Mouse (Mus musculus) hindbrain, embryonic 15.5 days (tissue): Measurements from ENCODE around the gene Edem1. TPM values are rescaled to one million over a fixed set of nuclear protein-coding genes. Genes with fewer than 3 reads are reported as not detected.

Source experiments
- ATAC-seq: fragments of 200-750 bp; cut with Nextera tagmentation; 2 replicates; pipeline ENCODE4 v1.8.0; 2017; ENCODE audit warnings: low read depth, moderate number of reproducible peaks, moderate TSS enrichment; ENCODE audit not compliant: low FRiP score
- H3K27ac ChIP-seq: fragments of 300-500 bp; sonication (generic); replicated peaks from 2 replicates; pipeline ENCODE4 v1.5.1; 2015; ENCODE audit warnings: mild to moderate bottlenecking, inconsistent platforms
- H3K27me3 ChIP-seq: fragments of 300-500 bp; sonication (generic); 2 replicates; pipeline ENCODE4 v1.6.1; 2015; ENCODE audit warnings: control low read depth, inconsistent platforms
- H3K36me3 ChIP-seq: fragments of 300-500 bp; sonication (generic); 2 replicates; pipeline ENCODE4 v1.6.1; 2015; ENCODE audit warnings: control low read depth, inconsistent platforms
- H3K4me1 ChIP-seq: fragments of 300-500 bp; sonication (generic); replicated peaks from 2 replicates; pipeline ENCODE4 v1.6.1; 2015; ENCODE audit warnings: control low read depth, inconsistent platforms
- H3K4me2 ChIP-seq: fragments of 300-500 bp; sonication (generic); 2 replicates; pipeline ENCODE4 v1.6.1; 2015; ENCODE audit warnings: moderate library complexity, mild to moderate bottlenecking, inconsistent platforms
- H3K4me3 ChIP-seq: fragments of 300-500 bp; sonication (generic); 2 replicates; pipeline ENCODE4 v1.5.1; 2015; ENCODE audit warnings: mild to moderate bottlenecking, inconsistent platforms
- H3K9ac ChIP-seq: fragments of 300-500 bp; sonication (generic); 2 replicates; pipeline ENCODE4 v1.6.1; 2015; ENCODE audit warnings: inconsistent platforms
- H3K9me3 ChIP-seq: fragments of 300-500 bp; sonication (generic); 2 replicates; pipeline ENCODE4 v1.6.1; 2016; ENCODE audit warnings: control low read depth, inconsistent platforms
- WGBS: fragments of 180-500 bp; shearing (Covaris S2); methylation state at CpG from one replicate; pipeline ENCODE4 v1.1.7; 2015; 5-methylcytosine and 5-hydroxymethylcytosine counted together
- polyA plus RNA-seq: library from polyadenylated mRNA; unstranded; fragments of >200 nt; fragmentation: Nextera tagmentation; extraction: Ambion mirVana; gene quantifications from 2 replicates; pipeline ENCODE4 v1.2.1, GENCODE M21; 2015

The Edem1 gene
- polyA plus RNA-seq, 1 experiment from 2014 or later: 5.8 TPM

DNA sequence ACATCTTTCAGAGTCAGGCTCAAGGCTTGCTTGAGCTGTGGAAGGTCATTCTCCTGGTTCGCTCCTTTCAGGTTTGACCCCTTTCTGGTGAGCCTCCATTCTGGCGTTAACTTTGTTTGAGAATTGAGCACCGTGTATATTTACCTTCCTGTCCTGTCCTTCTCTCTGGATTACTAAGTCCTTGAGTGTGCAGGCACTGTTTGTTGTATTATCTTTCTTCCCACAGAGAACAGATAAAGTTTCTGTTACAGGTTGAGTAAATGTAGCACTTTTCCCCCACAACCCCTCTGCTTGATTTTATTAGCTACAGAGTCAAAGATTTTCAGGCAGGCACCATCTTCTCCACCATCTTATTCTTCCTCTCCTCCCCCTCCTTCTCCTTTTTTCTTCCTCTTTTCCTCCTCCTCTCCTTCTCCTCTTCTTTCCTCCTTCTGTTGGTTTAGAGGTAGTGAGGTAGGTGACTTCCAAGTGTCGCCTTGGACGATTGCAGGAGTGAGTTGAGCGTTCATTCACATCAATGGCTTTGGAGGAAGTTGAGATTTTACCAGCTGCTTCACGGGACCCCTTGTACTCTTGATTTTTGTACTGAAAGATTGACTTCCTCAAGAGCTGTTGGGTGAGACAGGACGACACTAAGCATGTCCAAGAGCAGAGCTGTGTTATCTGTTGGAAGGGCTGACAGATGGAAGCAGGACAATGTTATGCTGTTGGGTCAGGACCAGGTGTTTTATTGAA, 5.7 kb downstream of the Edem1 start:
- H3K4me2 ChIP-seq: no peak overlapping the region
- H3K36me3 ChIP-seq: peaks cover 3% of the 10 kb centered on the region; the same call in 1 of the 2 replicates
- WGBS: 92% methylated on average over 8 of the region's 8 CpGs
- no peak overlapping the region for H3K9ac ChIP-seq
- H3K27ac ChIP-seq: no peak overlapping the region
- ATAC-seq: no peak
- no peaks in the 10 kb centered on the region for H3K9me3 ChIP-seq
- no peak overlapping the region for H3K4me3 ChIP-seq
- H3K27me3 ChIP-seq: no peaks in the 10 kb centered on the region
- peaks cover 11% of the 10 kb centered on the region for H3K4me1 ChIP-seq

DNA sequence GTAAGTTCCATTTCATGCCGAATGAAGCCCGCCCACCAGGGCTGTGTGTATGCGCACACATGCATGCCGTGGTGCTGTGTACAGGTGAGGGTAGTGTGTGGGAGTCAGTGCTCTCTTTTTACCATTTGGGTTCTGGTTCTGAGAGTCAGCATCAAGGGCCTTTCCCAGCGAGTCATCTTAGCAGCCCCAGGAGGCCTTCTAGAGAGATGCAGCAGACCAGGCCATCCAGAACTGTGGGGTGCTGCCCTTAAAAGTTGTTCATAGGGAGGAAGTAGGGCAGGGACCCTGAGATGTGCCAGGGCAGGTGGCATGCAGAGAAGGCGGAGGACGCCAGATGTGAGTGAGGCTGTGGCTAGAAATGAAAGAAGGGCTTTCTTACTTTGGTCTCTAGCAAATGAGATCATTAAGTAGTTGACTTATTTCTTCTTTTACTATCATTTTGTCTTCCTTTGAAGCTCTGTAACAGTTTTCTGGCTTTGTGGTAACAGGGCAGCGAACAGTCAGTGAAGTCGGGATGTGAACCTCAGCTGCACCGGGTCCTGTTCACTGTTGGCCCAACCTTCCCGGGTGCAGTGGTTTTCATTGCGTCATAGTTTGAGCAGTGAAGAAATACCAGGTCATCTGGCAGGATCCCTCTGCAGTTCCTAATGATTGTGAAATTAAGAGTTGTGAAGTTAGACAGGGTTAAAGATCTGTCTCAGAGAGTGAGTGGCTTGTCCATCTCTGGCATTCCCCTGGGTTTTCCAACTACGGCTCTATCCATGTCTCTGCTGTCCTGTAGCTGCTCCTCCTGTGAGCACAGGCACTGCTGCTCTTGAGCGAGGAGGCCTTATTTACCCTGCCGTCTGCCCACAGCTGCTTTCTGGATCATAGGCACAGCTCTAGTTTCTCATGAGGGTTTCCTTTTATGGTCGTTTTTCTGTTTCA, 7.6 kb downstream of the Edem1 start:
- WGBS: 84% methylated on average over 16 of the region's 16 CpGs
- no peak for ATAC-seq
- Histone ChIP-seq H3K4me2 (no peak overlapping the region), H3K27me3 (no peaks in the 10 kb centered on the region), H3K27ac (no peak overlapping the region), H3K9ac (no peak overlapping the region), H3K9me3 (no peaks in the 10 kb centered on the region), H3K4me1 (no peaks in the 10 kb centered on the region), H3K4me3 (no peak overlapping the region), H3K36me3 (peaks cover 8% of the 10 kb centered on the region; the same call in 1 of the 2 replicates)

DNA sequence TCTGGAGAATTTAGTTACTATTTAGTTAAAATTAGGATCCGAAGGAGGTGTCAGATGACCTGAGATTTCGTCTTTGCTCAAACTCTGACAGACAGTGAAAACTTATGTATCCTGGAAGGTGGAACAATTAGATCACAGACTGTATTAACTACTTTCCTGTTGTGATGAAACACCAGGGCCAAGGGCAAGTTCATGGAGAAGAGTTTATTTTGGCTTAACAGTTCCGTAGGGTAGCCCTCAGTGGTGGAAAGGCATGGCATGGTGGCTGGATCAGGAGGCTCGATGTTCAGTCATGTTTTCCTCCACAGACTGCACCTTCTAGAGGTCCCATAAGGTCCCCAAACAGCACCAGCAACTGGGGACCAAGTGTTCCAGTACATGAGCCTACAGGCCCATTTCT, 8.6 kb downstream of the Edem1 start:
- peaks cover 8% of the 10 kb centered on the region; the same call in 1 of the 2 replicates for H3K36me3 ChIP-seq
- no peak for ATAC-seq
- 97% methylated on average over 4 of the region's 4 CpGs for WGBS
- no peaks in the 10 kb centered on the region for H3K4me1 ChIP-seq
- H3K27me3 ChIP-seq: no peaks in the 10 kb centered on the region
- H3K4me3 ChIP-seq: no peak overlapping the region
- no peaks in the 10 kb centered on the region for H3K9me3 ChIP-seq
- H3K27ac ChIP-seq: no peak overlapping the region
- H3K9ac ChIP-seq: no peak overlapping the region
- H3K4me2 ChIP-seq: no peak overlapping the region

- no peaks in the 10 kb centered on the region for H3K9me3 ChIP-seq
- no peak overlapping the region for H3K4me3 ChIP-seq
- H3K27ac ChIP-seq: no peak overlapping the region
- H3K4me2 ChIP-seq: no peak overlapping the region
- H3K27me3 ChIP-seq: no peaks in the 10 kb centered on the region
- 93% methylated on average over 4 of the region's 4 CpGs for WGBS
- no peaks in the 10 kb centered on the region for H3K4me1 ChIP-seq
- peaks cover 8% of the 10 kb centered on the region; the same call in 1 of the 2 replicates for H3K36me3 ChIP-seq
- no peak overlapping the region for H3K9ac ChIP-seq
- no peak for ATAC-seq
Measured at GRCm38 (mm10) chr6:108837958-108838357, 9.5 kb downstream of the Edem1 start.

DNA sequence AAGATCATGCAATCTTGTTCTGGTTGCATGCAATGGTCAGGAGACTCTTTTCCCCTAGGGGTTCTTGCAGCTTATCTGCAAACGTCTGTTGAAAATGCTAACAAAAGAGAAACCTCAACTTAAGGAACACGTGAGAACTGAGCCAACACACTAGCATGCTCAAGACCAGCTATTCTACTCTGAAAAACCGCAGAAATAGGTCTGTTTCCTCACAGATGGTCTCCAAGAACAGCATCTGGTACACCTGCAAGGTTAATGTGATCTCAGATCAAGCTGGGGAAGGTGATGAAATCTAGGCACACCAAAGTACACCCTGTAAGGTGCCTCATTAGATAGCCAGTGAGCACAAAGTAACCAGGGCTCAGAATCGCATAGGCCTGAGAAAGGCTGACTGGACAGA, 11.0 kb downstream of the Edem1 start:
- Histone ChIP-seq H3K27me3 (no peaks in the 10 kb centered on the region), H3K27ac (no peak overlapping the region)

GRCm38 (mm10) chr6:108840861-108841640, 12.6 kb downstream of the Edem1 start:
- H3K27ac ChIP-seq: no peak overlapping the region
- WGBS: 94% methylated on average over 8 of the region's 8 CpGs

More for the DNA sequence above, 11.0 kb downstream of the Edem1 start:
- no peak for ATAC-seq
- Histone ChIP-seq H3K9ac (no peak overlapping the region), H3K4me3 (no peak overlapping the region), H3K9me3 (no peaks in the 10 kb centered on the region), H3K36me3 (peaks cover 11% of the 10 kb centered on the region; the same call in 1 of the 2 replicates), H3K4me2 (no peak overlapping the region), H3K4me1 (no peaks in the 10 kb centered on the region)
- 90% methylated on average over 4 of the region's 4 CpGs for WGBS

GRCm38 (mm10) chr6:108843664-108844063, 15.2 kb downstream of the Edem1 start:
- Histone ChIP-seq H3K9ac (no peak overlapping the region), H3K9me3 (no peaks in the 10 kb centered on the region), H3K4me3 (no peak overlapping the region), H3K27me3 (no peaks in the 10 kb centered on the region), H3K36me3 (0 out of 2 replicates have a peak, but pooled peaks cover 7% of the 10 kb centered on the region), H3K4me1 (no peaks in the 10 kb centered on the region), H3K27ac (no peak overlapping the region), H3K4me2 (no peak overlapping the region)
- 53% methylated on average over 1 of the region's 1 CpGs for WGBS
- ATAC-seq: no peak

More at GRCm38 (mm10) chr6:108840861-108841640, 12.6 kb downstream of the Edem1 start:
- H3K36me3 ChIP-seq: peaks cover 11% of the 10 kb centered on the region; the same call in 1 of the 2 replicates
- no peak overlapping the region for H3K9ac ChIP-seq
- ATAC-seq: no peak
- H3K9me3 ChIP-seq: no peaks in the 10 kb centered on the region
- H3K4me3 ChIP-seq: no peak overlapping the region
- H3K27me3 ChIP-seq: no peaks in the 10 kb centered on the region
- no peaks in the 10 kb centered on the region for H3K4me1 ChIP-seq
- no peak overlapping the region for H3K4me2 ChIP-seq

DNA sequence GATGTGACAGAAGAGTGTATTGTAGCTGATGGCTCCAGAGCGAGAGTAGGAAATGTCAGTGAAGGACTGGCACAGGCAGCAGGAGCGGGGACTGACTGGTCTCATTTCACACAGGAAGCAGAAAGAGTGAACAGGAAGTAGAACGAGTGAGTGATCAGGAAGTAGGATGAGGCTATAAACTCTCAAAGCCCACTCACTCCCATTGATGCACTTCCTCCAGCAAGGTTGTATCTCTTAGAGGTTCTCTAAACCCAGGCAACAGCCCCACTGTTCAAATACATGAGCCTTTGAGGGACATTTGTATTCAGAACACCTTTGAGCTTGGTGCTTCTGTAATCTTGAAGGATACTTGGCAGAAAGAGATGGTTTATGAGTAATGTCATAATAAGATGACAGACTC, 15.7 kb downstream of the Edem1 start:
- Histone ChIP-seq H3K27ac (no peak overlapping the region), H3K4me3 (no peak overlapping the region), H3K9ac (no peak overlapping the region), H3K4me2 (no peak overlapping the region), H3K9me3 (no peaks in the 10 kb centered on the region), H3K27me3 (no peaks in the 10 kb centered on the region), H3K4me1 (no peaks in the 10 kb centered on the region), H3K36me3 (0 out of 2 replicates have a peak, but pooled peaks cover 7% of the 10 kb centered on the region)
- 90% methylated on average over 3 of the region's 3 CpGs for WGBS
- ATAC-seq: no peak

GRCm38 (mm10) chr6:108844771-108845170, 16.3 kb downstream of the Edem1 start:
- ATAC-seq: no peak
- 95% methylated on average over 7 of the region's 7 CpGs for WGBS

GRCm38 (mm10) chr6:108852088-108852670, 23.7 kb downstream of the Edem1 start:
- H3K27ac ChIP-seq: no peak overlapping the region
- no peak for ATAC-seq
- H3K4me3 ChIP-seq: no peak overlapping the region
- no peaks in the 10 kb centered on the region for H3K9me3 ChIP-seq
- H3K4me2 ChIP-seq: no peak overlapping the region
- no peaks in the 10 kb centered on the region for H3K27me3 ChIP-seq
- 96% methylated on average over 8 of the region's 8 CpGs for WGBS
- H3K4me1 ChIP-seq: no peaks in the 10 kb centered on the region
- no peak overlapping the region for H3K9ac ChIP-seq
- peaks cover 55% of the 10 kb centered on the region for H3K36me3 ChIP-seq

More at GRCm38 (mm10) chr6:108844771-108845170, 16.3 kb downstream of the Edem1 start:
- Histone ChIP-seq H3K9ac (no peak overlapping the region), H3K27ac (no peak overlapping the region), H3K4me3 (no peak overlapping the region), H3K4me2 (no peak overlapping the region), H3K9me3 (no peaks in the 10 kb centered on the region), H3K4me1 (no peaks in the 10 kb centered on the region), H3K36me3 (0 out of 2 replicates have a peak, but pooled peaks cover 5% of the 10 kb centered on the region), H3K27me3 (no peaks in the 10 kb centered on the region)

- Histone ChIP-seq H3K4me1 (no peaks in the 10 kb centered on the region), H3K9me3 (no peaks in the 10 kb centered on the region), H3K27ac (no peak overlapping the region), H3K4me2 (no peak overlapping the region), H3K27me3 (no peaks in the 10 kb centered on the region), H3K36me3 (peaks cover 55% of the 10 kb centered on the region), H3K4me3 (no peak overlapping the region), H3K9ac (no peak overlapping the region)
- no peak for ATAC-seq
- WGBS: 94% methylated on average over 5 of the region's 5 CpGs
Measured at GRCm38 (mm10) chr6:108852986-108853385, 24.5 kb downstream of the Edem1 start.
